In genomic region chr10:68240094-68240803, GRCm38 (mm10) we compare ENCODE assay signal across 12 mouse cellular contexts. TPM values are rescaled to one million over a fixed set of nuclear protein-coding genes. Genes with fewer than 3 reads are reported as not detected.
A peak's percentile ranks its signal among the peaks of the same experiment; 100 is the strongest.
DNase-seq lines count a peak whose midpoint lies in the region; ATAC-seq and TF ChIP-seq lines count a peak whose summit lies in the region.
"Had no signal": no experiment of that assay in that cellular context is flagged by ENCODE, and none has a peak within 500 bp of the region (broad histone marks: within the 10 kb centered on the region; RNA-seq: fewer than 3 reads in every experiment).

No protein-coding gene starts in this region.

- H3K27ac ChIP-seq in liver, adult 2 months (replicated peaks; ENCODE audit: insufficient read depth, low read depth, low read length): peak overlapping the region; percentile 68
- H3K27ac ChIP-seq in bone marrow, adult 2 months (ENCODE audit: control insufficient read depth, insufficient read depth, low read depth, low read length, poor library complexity): peak overlapping the region; percentile 21; the same call in 1 of the 2 replicates
- H3K27ac ChIP-seq: forebrain, embryonic 10.5 days; hindbrain, embryonic 12.5 days; limb, embryonic 13.5 days had no signal

- no peaks in the 10 kb centered on the region; the same call in 1 of the 2 replicates for H3K79me2 ChIP-seq in liver, adult 2 months (ENCODE audit: control insufficient read depth, insufficient read depth, low read length)

- peak; percentile 38 for ATAC-seq in CD4-positive, CD25-positive, alpha-beta regulatory T cell, adult 4 months

- H3K9ac ChIP-seq in liver, adult 2 months (ENCODE audit: low read depth, low read length): no peak overlapping the region; the same call in 1 of the 2 replicates
- H3K9ac ChIP-seq: hindbrain, embryonic 12.5 days; limb, embryonic 13.5 days had no signal

- 48% methylated on average over 3 of the region's 3 CpGs for WGBS in liver, adult 2 months
- WGBS in bone marrow, adult 2 months: 35% methylated on average over 3 of the region's 3 CpGs

- no peak overlapping the region for H3K4me3 ChIP-seq in liver, adult 2 months (ENCODE audit: insufficient read depth, low read depth, low read length)
- no peak overlapping the region for H3K4me3 ChIP-seq in bone marrow, adult 2 months (replicated peaks; ENCODE audit: control insufficient read depth, low read depth, low read length)
- H3K4me3 ChIP-seq: forebrain, embryonic 10.5 days; hindbrain, embryonic 12.5 days; limb, embryonic 13.5 days had no signal

- H3K27me3 ChIP-seq in liver, adult 2 months (ENCODE audit: control insufficient read depth, insufficient read depth, low read length): no peaks in the 10 kb centered on the region
- H3K27me3 ChIP-seq: hindbrain, embryonic 12.5 days; limb, embryonic 13.5 days had no signal

- no peak for DNase-seq in liver, adult 2 months (ENCODE audit: extremely low read depth, low read depth, low spot score)
- no peak for DNase-seq in liver
- peak; percentile 51 for DNase-seq in naive thymus-derived CD4-positive, alpha-beta T cell, adult 2 months (ENCODE audit: low read depth)
- DNase-seq in thymus, postnatal 25 days: no peak
- no peak for DNase-seq in right cerebral cortex, adult 2 months (ENCODE audit: low spot score in 2 of 2)
- no peak for DNase-seq in frontal cortex, adult 2 months (ENCODE audit: extremely low spot score in 1 of 2, low spot score in 1 of 2)
- DNase-seq: cerebellum, postnatal 36 days had no signal

- H3K4me1 ChIP-seq in liver, adult 2 months (ENCODE audit: control insufficient read depth, insufficient read depth, low read length): peaks cover 8% of the 10 kb centered on the region
- H3K4me1 ChIP-seq in bone marrow, adult 2 months (ENCODE audit: control insufficient read depth, insufficient read depth, low read length): peaks cover 4% of the 10 kb centered on the region

- no peak for TF ChIP-seq POLR2A in liver, adult 2 months (IDR thresholded peaks at IDR 0.05; ENCODE audit: extremely low read depth, insufficient read depth, low read length)
- no peak for TF ChIP-seq POLR2A in bone marrow, adult 2 months (IDR thresholded peaks at IDR 0.05; ENCODE audit: borderline replicate concordance, control insufficient read depth, low read depth, low read length)

- TF ChIP-seq CTCF in liver, adult 2 months (IDR thresholded peaks at IDR 0.05; ENCODE audit: low read depth, low read length): no peak
- TF ChIP-seq CTCF in bone marrow, adult 2 months (IDR thresholded peaks at IDR 0.05; ENCODE audit: control insufficient read depth, insufficient read depth, low read length): no peak

- peaks cover 17% of the 10 kb centered on the region; the same call in 1 of the 2 replicates for H3K36me3 ChIP-seq in liver, adult 2 months (ENCODE audit: control insufficient read depth, insufficient read depth, low read length)

RNA-seq across cellular contexts. Expression of gene Arid5b, which starts 38.3 kb away (rescaled TPM):
- total RNA-seq in liver, adult 2 months (2014; rRNA removed): 13.6 and 20.9 TPM in 2 replicates
- 7.3 and 11.6 TPM in 2 replicates for polyA plus RNA-seq in liver, adult 2 months (2012; rRNA removed)
- polyA plus RNA-seq in CD4-positive, CD25-positive, alpha-beta regulatory T cell, adult 4 months (2017; shearing (Covaris generic)): 10 to 100 TPM; 63.9 to 78.6 TPM
- 2.7 and 14.3 TPM in 2 replicates for polyA plus RNA-seq in bone marrow, adult 2 months (2011; ENCODE audit: insufficient read depth, insufficient read length, low replicate concordance, missing spikeins)
- 8.3 and 9.1 TPM in 2 replicates for polyA plus RNA-seq in frontal cortex, adult 2 months (2012; rRNA removed)
